Mouse (Mus musculus) left cerebral cortex, adult 8-10 months (tissue): ENCODE data around the gene Mta1. TPM values are rescaled to one million over a fixed set of nuclear protein-coding genes. Genes with fewer than 3 reads are reported as not detected.

Experiments used
- DNase-seq, 2 experiments: peaks; one replicate each; pipeline ENCODE4 v3.0.0; 2022; ENCODE audit warnings: low spot score in 2 of 2
- total RNA-seq, 4 experiments: library from RNA; stranded (reverse); gene quantifications; 2 replicates each; pipeline ENCODE4 v1.2.4; 2022

The Mta1 gene
- 10 to 100 TPM; 70.5 to 74.5 (median 71.6) TPM for total RNA-seq

DNA sequence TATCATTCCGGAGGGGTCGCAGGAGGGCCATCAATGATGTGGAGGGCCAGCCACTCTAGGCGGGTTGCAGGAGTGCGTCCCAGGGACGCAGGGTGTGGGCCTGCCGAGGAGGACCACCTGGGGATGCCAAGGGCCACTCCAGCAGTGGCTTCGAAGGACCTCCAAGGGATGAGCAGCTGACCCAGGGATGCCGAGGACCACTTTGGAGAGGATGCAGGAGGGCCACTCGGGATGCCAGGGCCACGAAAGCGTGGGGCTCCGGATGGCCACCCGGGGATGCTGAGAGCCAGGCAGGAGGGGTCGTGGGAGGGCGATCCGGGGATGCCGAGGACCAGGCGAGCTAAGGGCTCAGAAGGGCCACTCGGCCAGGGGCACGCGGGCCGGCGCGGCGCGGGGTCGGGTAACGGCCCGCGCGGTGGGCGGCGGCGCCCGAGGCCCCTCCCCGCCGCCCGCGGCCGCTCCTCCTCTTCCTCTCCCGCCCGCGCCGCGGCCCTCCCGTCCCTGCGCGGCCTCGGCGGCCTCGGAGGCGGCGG lies at the start of gene Mta1:
Gene Mta1, plus strand, starts transcription at position 530 of the 533 bp plus-strand sequence.
- no peak for DNase-seq

DNA sequence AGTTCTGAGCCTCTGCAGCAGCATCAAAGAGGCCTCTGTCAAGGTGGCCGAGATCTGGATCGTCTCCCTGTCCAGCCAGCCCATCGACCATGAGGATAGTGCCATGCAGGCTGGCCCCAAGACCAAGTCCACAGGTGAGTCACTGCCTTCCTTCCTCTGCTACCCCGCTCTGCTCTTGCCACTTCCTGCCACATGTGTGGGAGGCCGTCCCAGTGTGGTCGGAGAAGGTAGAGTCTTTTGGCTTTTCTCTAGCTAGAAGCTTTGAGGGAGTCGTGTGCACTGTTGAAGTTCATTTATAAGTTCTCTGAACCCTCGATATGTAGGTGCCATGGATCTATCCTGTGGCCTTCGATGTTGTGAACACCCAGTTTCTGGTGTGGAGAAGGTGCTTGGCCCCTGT lies 48.2 kb upstream of the Mta1 start:
- no peak for DNase-seq

DNA sequence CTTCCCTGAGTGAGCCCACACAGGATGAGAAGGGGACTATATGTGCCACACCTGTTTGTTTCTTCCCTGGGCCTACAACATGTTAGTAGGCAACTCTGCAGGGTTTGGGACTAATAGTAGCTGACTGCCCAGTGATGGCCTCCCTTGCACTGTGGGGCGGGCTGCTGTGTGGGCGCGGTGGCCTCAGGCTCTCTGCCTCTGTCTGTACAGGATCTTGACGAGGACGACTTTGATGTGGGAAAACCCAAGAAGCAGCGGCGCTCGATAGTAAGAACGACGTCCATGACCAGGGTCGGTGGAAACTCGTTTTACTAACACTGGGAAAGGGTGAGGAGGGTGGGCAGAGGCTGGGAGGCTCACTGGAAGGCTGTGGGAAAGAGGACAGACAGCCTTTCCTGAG lies 47.4 kb upstream of the Mta1 start:
- no peak for DNase-seq

DNA sequence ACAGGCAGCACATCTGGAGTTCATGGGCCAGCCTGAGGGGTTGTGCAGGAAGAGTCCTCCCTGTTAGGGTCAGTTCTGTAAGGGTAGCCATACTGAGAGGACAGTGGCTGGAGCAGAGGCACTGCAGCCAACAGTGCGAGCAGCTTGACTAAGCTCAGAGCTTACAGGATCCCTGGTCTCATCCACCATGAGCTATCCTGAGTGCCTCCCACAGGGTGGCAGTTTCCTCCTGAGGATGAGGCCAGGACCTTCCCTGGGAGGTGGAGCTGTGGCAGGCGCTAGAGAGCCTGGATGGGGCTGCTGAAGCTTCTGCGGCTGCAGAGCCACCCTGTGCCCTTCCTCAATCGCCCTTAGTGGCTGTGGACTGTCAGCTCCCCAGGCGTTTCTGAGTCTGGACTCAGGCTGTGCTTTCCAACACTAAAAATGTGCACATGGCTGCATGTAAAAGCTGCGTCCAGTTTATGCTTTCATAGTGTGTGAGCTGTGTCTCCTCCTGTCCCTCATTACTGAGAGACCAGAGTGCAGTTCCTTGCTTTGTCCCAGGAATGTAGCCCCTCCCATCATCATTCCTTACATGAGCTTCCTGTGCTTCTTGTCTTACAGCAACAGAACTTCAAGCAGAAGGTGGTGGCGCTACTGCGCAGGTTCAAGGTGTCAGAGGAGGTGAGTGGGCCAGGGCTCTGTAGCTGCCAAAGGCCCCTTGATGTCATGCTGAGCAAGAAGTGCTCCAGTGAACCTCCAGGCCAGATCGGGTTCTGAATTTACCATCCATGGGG lies 46.3 kb upstream of the Mta1 start:
- no peak for DNase-seq

GRCm38 (mm10) chr12:113056089-113056488 lies 42.0 kb upstream of the Mta1 start:
- DNase-seq = no peak

DNA sequence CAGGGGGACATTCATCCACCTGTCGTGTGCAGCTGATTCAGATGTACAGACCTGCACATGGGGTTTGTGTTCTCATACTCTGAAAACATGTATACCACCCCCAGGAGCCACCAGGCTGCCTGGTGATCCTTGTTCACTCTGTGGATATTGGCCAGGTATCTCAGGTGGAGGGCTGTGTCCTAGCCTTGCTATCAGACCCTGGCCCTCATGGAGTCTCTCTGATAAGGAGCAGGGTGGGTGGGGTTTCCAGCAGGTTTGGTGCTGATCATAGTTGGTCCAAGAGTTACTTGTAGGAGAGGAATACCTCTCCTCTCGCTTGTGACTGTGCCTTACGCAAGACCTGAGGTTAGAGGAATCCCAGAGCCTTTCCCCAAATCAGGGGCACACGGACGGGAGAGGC lies 37.9 kb upstream of the Mta1 start:
- DNase-seq = no peak

- no peak for DNase-seq
Measured at GRCm38 (mm10) chr12:113061606-113062005, 36.5 kb upstream of the Mta1 start.

- DNase-seq = no peak
Measured at GRCm38 (mm10) chr12:113062201-113062600, 35.9 kb upstream of the Mta1 start.

- no peak for DNase-seq
Measured at GRCm38 (mm10) chr12:113063700-113064099, 34.4 kb upstream of the Mta1 start.

GRCm38 (mm10) chr12:113068002-113068401 lies 30.1 kb upstream of the Mta1 start:
- DNase-seq = no peak

GRCm38 (mm10) chr12:113069389-113069788 lies 28.7 kb upstream of the Mta1 start:
- no peak for DNase-seq

GRCm38 (mm10) chr12:113071321-113071720 lies 26.8 kb upstream of the Mta1 start:
- no peak for DNase-seq

- no peak for DNase-seq
Measured at GRCm38 (mm10) chr12:113071827-113072226, 26.3 kb upstream of the Mta1 start.

DNA sequence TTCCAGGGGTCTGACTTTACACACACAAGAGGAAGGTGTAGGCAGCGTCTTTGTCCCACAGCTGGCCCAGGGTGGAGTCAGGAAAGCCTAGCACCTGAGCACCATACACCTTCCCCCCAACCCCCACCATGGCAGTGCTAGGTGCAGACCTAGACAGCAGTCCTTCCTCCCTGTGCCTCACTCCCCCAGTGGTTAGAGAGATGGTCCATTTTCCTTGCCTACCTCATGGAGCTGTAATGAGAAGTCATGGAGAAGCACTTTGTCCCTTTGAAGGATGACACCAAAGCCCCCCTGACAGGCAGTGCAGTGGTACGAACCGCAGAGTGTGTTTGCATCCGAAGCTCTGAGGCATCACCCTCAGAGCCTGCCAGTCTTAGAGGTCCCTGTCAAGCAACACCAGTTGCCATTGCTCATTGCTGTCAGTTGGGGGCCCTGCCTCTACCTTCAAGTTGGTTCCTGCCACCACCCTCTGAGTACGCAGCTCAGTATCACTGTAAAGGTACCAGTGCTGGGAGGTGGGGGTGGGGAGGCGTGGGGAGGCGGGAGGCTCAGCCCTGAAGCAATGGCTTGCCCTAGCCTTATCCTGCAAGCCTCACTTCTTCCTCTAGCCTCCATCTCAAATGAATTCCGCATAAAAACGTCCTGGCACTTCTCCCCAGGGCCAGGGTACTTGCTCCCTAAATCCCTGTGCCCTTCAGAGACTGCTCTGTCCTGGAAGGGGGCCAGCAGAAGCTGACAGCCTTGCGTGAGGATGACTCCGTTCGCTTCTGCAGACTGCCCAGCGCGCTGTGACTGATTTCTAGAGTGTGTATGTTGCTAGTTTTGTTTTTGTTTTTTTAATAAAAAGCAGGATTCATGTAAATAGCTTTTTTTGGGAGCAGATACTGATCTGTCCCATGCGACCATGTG lies 24.4 kb upstream of the Mta1 start:
- peak in 1 of 2 experiments; percentile 39 for DNase-seq

GRCm38 (mm10) chr12:113074329-113075062 lies 23.6 kb upstream of the Mta1 start, which contains the start of gene Tex22:
TSS of gene Tex22 (plus strand) at chr12:113074502.
- DNase-seq = peak; percentile 79 to 87

- DNase-seq = peak; percentile 73 to 78
Measured at GRCm38 (mm10) chr12:113075063-113075454, 23.0 kb upstream of the Mta1 start.

DNA sequence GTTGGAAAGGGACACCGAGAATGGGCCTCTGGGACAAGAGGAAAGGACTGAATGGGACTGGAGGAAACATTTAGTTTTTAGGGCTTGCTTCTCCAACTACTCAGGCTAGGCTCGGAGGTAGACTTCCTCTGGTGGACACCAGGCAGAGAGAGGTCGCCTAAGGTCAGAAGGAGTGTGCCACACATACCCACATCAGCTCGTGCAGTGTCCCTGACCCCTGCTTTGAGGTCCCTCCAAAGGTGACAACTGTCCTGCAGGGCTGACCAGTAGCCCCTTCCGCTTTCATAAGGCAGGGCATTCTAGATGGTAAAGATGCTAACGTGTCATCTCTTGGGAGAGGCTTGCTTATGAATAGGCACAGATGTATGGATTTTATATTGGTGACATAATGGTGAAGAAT lies 22.6 kb upstream of the Mta1 start:
- DNase-seq = no peak

DNA sequence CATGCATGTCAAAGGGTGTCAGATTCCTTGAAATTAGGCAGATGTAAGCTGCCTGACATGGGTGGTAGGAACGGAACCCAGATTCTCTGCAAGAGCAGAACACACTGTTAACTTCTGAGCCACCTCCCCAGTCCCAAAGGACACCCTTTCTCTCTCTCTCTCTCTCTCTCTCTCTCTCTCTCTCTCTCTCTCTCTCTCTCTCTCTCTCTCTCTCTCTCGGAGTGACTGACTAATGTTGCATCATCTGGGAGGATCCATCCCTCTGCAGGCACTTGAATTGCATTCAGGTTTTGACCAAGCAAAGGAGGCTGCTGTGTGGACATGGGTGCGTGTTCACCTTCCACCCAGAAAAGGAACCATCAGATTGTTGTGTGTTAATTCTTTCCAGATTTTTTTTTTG lies 10.8 kb upstream of the Mta1 start:
- DNase-seq = no peak

GRCm38 (mm10) chr12:113088026-113088425 lies 10.1 kb upstream of the Mta1 start:
- no peak for DNase-seq

DNA sequence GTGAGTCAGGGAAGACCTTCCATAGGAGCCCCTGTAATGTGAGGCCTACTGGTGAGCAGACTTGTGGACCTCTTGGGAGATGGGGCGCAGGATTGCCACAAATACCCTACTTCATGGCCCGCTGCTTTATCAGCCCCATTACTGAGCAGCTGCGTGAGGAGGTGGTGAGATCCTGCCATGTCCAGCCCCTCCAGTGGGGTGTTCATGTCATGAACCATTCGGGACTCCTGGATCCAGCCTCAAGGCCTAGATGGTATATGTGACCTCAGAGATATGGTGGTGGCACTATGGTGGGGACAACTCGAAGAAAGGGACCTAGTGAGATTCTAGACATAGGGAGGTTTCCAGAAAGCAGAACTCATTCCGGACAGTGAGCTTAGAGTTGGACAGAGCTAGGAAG lies 9.0 kb upstream of the Mta1 start:
- DNase-seq = no peak

DNA sequence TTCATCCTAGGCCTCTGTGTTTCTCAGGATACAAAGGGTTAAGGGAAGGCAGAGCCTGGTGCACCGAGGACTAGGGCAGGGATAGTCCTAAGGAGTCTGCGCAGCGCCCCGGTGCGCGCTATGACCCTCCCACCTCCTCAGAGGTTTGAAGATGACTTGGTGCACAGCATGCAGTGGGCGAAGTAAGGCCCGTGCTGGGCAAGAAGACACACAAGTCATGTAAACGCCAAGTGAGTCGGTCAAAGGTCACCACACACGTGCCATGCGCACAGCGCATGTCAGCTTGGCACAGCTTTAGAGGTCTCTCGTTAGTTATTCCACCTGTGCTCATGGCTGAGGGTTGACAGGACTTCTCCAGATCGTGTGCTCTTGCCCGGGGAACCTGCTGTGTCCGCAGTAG lies 8.0 kb upstream of the Mta1 start:
- DNase-seq = no peak
